Mouse (Mus musculus): ENCODE measurements around the gene Alg9. TPM values are rescaled to one million over a fixed set of nuclear protein-coding genes. Genes with fewer than 3 reads are reported as not detected.

Gene Alg9
- polyA plus RNA-seq, 1 experiment from 2014 or later: 33.4 TPM

- H3K4me3 ChIP-seq (ENCODE audit: low read depth, low read length): no peak overlapping the region
- 92% methylated on average over 4 of the region's 4 CpGs for WGBS
- no peak for ATAC-seq (replicated peaks; ENCODE audit: low FRiP score)
- H3K9me3 ChIP-seq (ENCODE audit: control insufficient read depth, low read length): no peaks in the 10 kb centered on the region
- no peaks in the 10 kb centered on the region for H3K36me3 ChIP-seq (ENCODE audit: control insufficient read depth, insufficient read depth, low read length)
- no peaks in the 10 kb centered on the region for H3K27me3 ChIP-seq (ENCODE audit: control insufficient read depth, insufficient read depth, low read length)
- no peaks in the 10 kb centered on the region for H3K4me1 ChIP-seq (replicated peaks; ENCODE audit: control insufficient read depth, insufficient read depth, low read length)
- no peak for DNase-seq (ENCODE audit: low spot score)
- H3K9ac ChIP-seq (ENCODE audit: low read length): no peak overlapping the region
- no peak overlapping the region for H3K27ac ChIP-seq (ENCODE audit: low read depth, low read length)
- H3K4me2 ChIP-seq (ENCODE audit: low read depth, low read length, severe bottlenecking): no peak overlapping the region
Measured at GRCm38 (mm10) chr9:50815666-50816065, 40.8 kb downstream of the Alg9 start.

GRCm38 (mm10) chr9:50816512-50816911, 41.7 kb downstream of the Alg9 start:
- no peak overlapping the region for H3K4me3 ChIP-seq (ENCODE audit: low read depth, low read length)
- no peaks in the 10 kb centered on the region for H3K36me3 ChIP-seq (ENCODE audit: control insufficient read depth, insufficient read depth, low read length)
- ATAC-seq (replicated peaks; ENCODE audit: low FRiP score) (no peak), DNase-seq (ENCODE audit: low spot score) (no peak)
- H3K27me3 ChIP-seq (ENCODE audit: control insufficient read depth, insufficient read depth, low read length): no peaks in the 10 kb centered on the region
- H3K4me2 ChIP-seq (ENCODE audit: low read depth, low read length, severe bottlenecking): no peak overlapping the region
- no peak overlapping the region for H3K27ac ChIP-seq (ENCODE audit: low read depth, low read length)
- no peak overlapping the region for H3K9ac ChIP-seq (ENCODE audit: low read length)
- H3K4me1 ChIP-seq (replicated peaks; ENCODE audit: control insufficient read depth, insufficient read depth, low read length): no peaks in the 10 kb centered on the region
- WGBS: 88% methylated on average over 1 of the region's 1 CpGs
- H3K9me3 ChIP-seq (ENCODE audit: control insufficient read depth, low read length): no peaks in the 10 kb centered on the region

- no peak for ATAC-seq (replicated peaks; ENCODE audit: low FRiP score)
- H3K4me2 ChIP-seq (ENCODE audit: low read depth, low read length, severe bottlenecking): no peak overlapping the region
- H3K9me3 ChIP-seq (ENCODE audit: control insufficient read depth, low read length): no peaks in the 10 kb centered on the region
- WGBS: 94% methylated on average over 6 of the region's 6 CpGs
- no peaks in the 10 kb centered on the region for H3K4me1 ChIP-seq (replicated peaks; ENCODE audit: control insufficient read depth, insufficient read depth, low read length)
- no peak overlapping the region for H3K9ac ChIP-seq (ENCODE audit: low read length)
- no peak overlapping the region for H3K27ac ChIP-seq (ENCODE audit: low read depth, low read length)
- DNase-seq (ENCODE audit: low spot score): no peak
- H3K36me3 ChIP-seq (ENCODE audit: control insufficient read depth, insufficient read depth, low read length): no peaks in the 10 kb centered on the region
- H3K4me3 ChIP-seq (ENCODE audit: low read depth, low read length): no peak overlapping the region
- H3K27me3 ChIP-seq (ENCODE audit: control insufficient read depth, insufficient read depth, low read length): no peaks in the 10 kb centered on the region
Measured at GRCm38 (mm10) chr9:50818050-50818449, 43.2 kb downstream of the Alg9 start.

GRCm38 (mm10) chr9:50819716-50820115, 44.9 kb downstream of the Alg9 start:
- H3K9me3 ChIP-seq (ENCODE audit: control insufficient read depth, low read length): no peaks in the 10 kb centered on the region
- no peak overlapping the region for H3K27ac ChIP-seq (ENCODE audit: low read depth, low read length)
- WGBS: 98% methylated on average over 6 of the region's 6 CpGs
- no peak for DNase-seq (ENCODE audit: low spot score)
- no peak for ATAC-seq (replicated peaks; ENCODE audit: low FRiP score)
- H3K36me3 ChIP-seq (ENCODE audit: control insufficient read depth, insufficient read depth, low read length): no peaks in the 10 kb centered on the region; the same call in 1 of the 2 replicates
- H3K4me3 ChIP-seq (ENCODE audit: low read depth, low read length): no peak overlapping the region
- H3K4me2 ChIP-seq (ENCODE audit: low read depth, low read length, severe bottlenecking): no peak overlapping the region
- no peak overlapping the region for H3K9ac ChIP-seq (ENCODE audit: low read length)
- H3K4me1 ChIP-seq (replicated peaks; ENCODE audit: control insufficient read depth, insufficient read depth, low read length): no peaks in the 10 kb centered on the region
- H3K27me3 ChIP-seq (ENCODE audit: control insufficient read depth, insufficient read depth, low read length): no peaks in the 10 kb centered on the region

- Histone ChIP-seq H3K9me3 (ENCODE audit: control insufficient read depth, low read length) (no peaks in the 10 kb centered on the region), H3K4me2 (ENCODE audit: low read depth, low read length, severe bottlenecking) (no peak overlapping the region), H3K9ac (ENCODE audit: low read length) (no peak overlapping the region), H3K4me3 (ENCODE audit: low read depth, low read length) (no peak overlapping the region), H3K36me3 (ENCODE audit: control insufficient read depth, insufficient read depth, low read length) (no peaks in the 10 kb centered on the region; the same call in 1 of the 2 replicates), H3K27ac (ENCODE audit: low read depth, low read length) (no peak overlapping the region), H3K4me1 (replicated peaks; ENCODE audit: control insufficient read depth, insufficient read depth, low read length) (no peaks in the 10 kb centered on the region), H3K27me3 (ENCODE audit: control insufficient read depth, insufficient read depth, low read length) (no peaks in the 10 kb centered on the region)
- ATAC-seq (replicated peaks; ENCODE audit: low FRiP score) (no peak), DNase-seq (ENCODE audit: low spot score) (no peak)
- WGBS: 91% methylated on average over 6 of the region's 6 CpGs
Measured at GRCm38 (mm10) chr9:50821651-50822050, 46.8 kb downstream of the Alg9 start.

GRCm38 (mm10) chr9:50822216-50822615, 47.4 kb downstream of the Alg9 start:
- Histone ChIP-seq H3K27ac (ENCODE audit: low read depth, low read length) (no peak overlapping the region), H3K9me3 (ENCODE audit: control insufficient read depth, low read length) (no peaks in the 10 kb centered on the region), H3K4me2 (ENCODE audit: low read depth, low read length, severe bottlenecking) (no peak overlapping the region), H3K4me3 (ENCODE audit: low read depth, low read length) (no peak overlapping the region), H3K9ac (ENCODE audit: low read length) (no peak overlapping the region), H3K36me3 (ENCODE audit: control insufficient read depth, insufficient read depth, low read length) (no peaks in the 10 kb centered on the region; the same call in 1 of the 2 replicates), H3K27me3 (ENCODE audit: control insufficient read depth, insufficient read depth, low read length) (no peaks in the 10 kb centered on the region), H3K4me1 (replicated peaks; ENCODE audit: control insufficient read depth, insufficient read depth, low read length) (no peaks in the 10 kb centered on the region)
- 93% methylated on average over 5 of the region's 5 CpGs for WGBS
- ATAC-seq (replicated peaks; ENCODE audit: low FRiP score) (no peak), DNase-seq (ENCODE audit: low spot score) (no peak)

GRCm38 (mm10) chr9:50823779-50824453, 49.1 kb downstream of the Alg9 start:
- Histone ChIP-seq H3K27ac (ENCODE audit: low read depth, low read length) (no peak overlapping the region; the same call in 1 of the 2 replicates), H3K4me1 (replicated peaks; ENCODE audit: control insufficient read depth, insufficient read depth, low read length) (no peaks in the 10 kb centered on the region), H3K9me3 (ENCODE audit: control insufficient read depth, low read length) (no peaks in the 10 kb centered on the region), H3K4me3 (ENCODE audit: low read depth, low read length) (no peak overlapping the region), H3K27me3 (ENCODE audit: control insufficient read depth, insufficient read depth, low read length) (no peaks in the 10 kb centered on the region), H3K4me2 (ENCODE audit: low read depth, low read length, severe bottlenecking) (no peak overlapping the region), H3K9ac (ENCODE audit: low read length) (no peak overlapping the region), H3K36me3 (ENCODE audit: control insufficient read depth, insufficient read depth, low read length) (no peaks in the 10 kb centered on the region; the same call in 1 of the 2 replicates)
- ATAC-seq (replicated peaks; ENCODE audit: low FRiP score) (no peak), DNase-seq (ENCODE audit: low spot score) (no peak)
- WGBS: 92% methylated on average over 11 of the region's 11 CpGs

- ATAC-seq (replicated peaks; ENCODE audit: low FRiP score): no peak
- 89% methylated on average over 5 of the region's 5 CpGs for WGBS
- Histone ChIP-seq H3K9ac (ENCODE audit: low read length) (no peak overlapping the region), H3K36me3 (ENCODE audit: control insufficient read depth, insufficient read depth, low read length) (no peaks in the 10 kb centered on the region), H3K9me3 (ENCODE audit: control insufficient read depth, low read length) (no peaks in the 10 kb centered on the region), H3K4me2 (ENCODE audit: low read depth, low read length, severe bottlenecking) (no peak overlapping the region), H3K4me1 (replicated peaks; ENCODE audit: control insufficient read depth, insufficient read depth, low read length) (no peaks in the 10 kb centered on the region), H3K4me3 (ENCODE audit: low read depth, low read length) (no peak overlapping the region), H3K27me3 (ENCODE audit: control insufficient read depth, insufficient read depth, low read length) (no peaks in the 10 kb centered on the region), H3K27ac (ENCODE audit: low read depth, low read length) (no peak overlapping the region)
- no peak for DNase-seq (ENCODE audit: low spot score)
Measured at GRCm38 (mm10) chr9:50831514-50831913, 56.7 kb downstream of the Alg9 start.

- WGBS: 95% methylated on average over 4 of the region's 4 CpGs
- Histone ChIP-seq H3K4me2 (ENCODE audit: low read depth, low read length, severe bottlenecking) (no peak overlapping the region), H3K9ac (ENCODE audit: low read length) (no peak overlapping the region), H3K4me1 (replicated peaks; ENCODE audit: control insufficient read depth, insufficient read depth, low read length) (no peaks in the 10 kb centered on the region), H3K36me3 (ENCODE audit: control insufficient read depth, insufficient read depth, low read length) (no peaks in the 10 kb centered on the region), H3K27me3 (ENCODE audit: control insufficient read depth, insufficient read depth, low read length) (no peaks in the 10 kb centered on the region), H3K4me3 (ENCODE audit: low read depth, low read length) (no peak overlapping the region), H3K27ac (ENCODE audit: low read depth, low read length) (no peak overlapping the region), H3K9me3 (ENCODE audit: control insufficient read depth, low read length) (no peaks in the 10 kb centered on the region)
- DNase-seq (ENCODE audit: low spot score) (no peak), ATAC-seq (replicated peaks; ENCODE audit: low FRiP score) (no peak)
Measured at GRCm38 (mm10) chr9:50832162-50832561, 57.3 kb downstream of the Alg9 start.

All from forebrain, embryonic 11.5 days (tissue).